Mouse (Mus musculus) embryonic facial prominence, embryonic 14.5 days (tissue): ENCODE measurements at regions not wholly inside any gene's neighbourhood (a gene's known extent, or its start where the extent isn't known, plus 50 kb on each side); places are given as distances from the start of the nearest gene placed in this dataset.

Experiments used
- ATAC-seq: fragments of 200-750 bp; cut with Nextera tagmentation; 2 replicates; pipeline ENCODE4 v1.8.0; 2017; ENCODE audit warnings: low read depth, moderate number of reproducible peaks, moderate TSS enrichment
- DNase-seq: peaks from one replicate; pipeline ENCODE4 v3.0.0-alpha.2; 2015; ENCODE audit warnings: low spot score
- H3K27ac ChIP-seq: fragments of 300-500 bp; sonication (generic); replicated peaks from 2 replicates; pipeline ENCODE4 v1.5.1; 2014; ENCODE audit warnings: low read depth, mild to moderate bottlenecking, low read length, moderate library complexity
- H3K27me3 ChIP-seq: fragments of 300-500 bp; sonication (generic); replicated peaks from 2 replicates; pipeline ENCODE4 v1.6.1; 2014; ENCODE audit warnings: low read length; ENCODE audit not compliant: control insufficient read depth, insufficient read depth
- H3K36me3 ChIP-seq: fragments of 300-500 bp; sonication (generic); 2 replicates; pipeline ENCODE4 v1.6.1; 2014; ENCODE audit warnings: low read length, mixed read lengths; ENCODE audit not compliant: control insufficient read depth, insufficient read depth
- H3K4me1 ChIP-seq: fragments of 300-500 bp; sonication (generic); 2 replicates; pipeline ENCODE4 v1.6.1; 2014; ENCODE audit warnings: antibody characterized with exemption, low read length; ENCODE audit not compliant: control insufficient read depth, insufficient read depth
- H3K4me2 ChIP-seq: fragments of 300-500 bp; sonication (generic); 2 replicates; pipeline ENCODE4 v1.6.1; 2014; ENCODE audit warnings: low read depth, mild to moderate bottlenecking, low read length, moderate library complexity, mixed read lengths
- H3K4me3 ChIP-seq: fragments of 300-500 bp; sonication (generic); 2 replicates; pipeline ENCODE4 v1.5.1; 2014; ENCODE audit warnings: low read depth, mild to moderate bottlenecking, low read length
- H3K9ac ChIP-seq: fragments of 300-500 bp; sonication (generic); 2 replicates; pipeline ENCODE4 v1.6.1; 2014; ENCODE audit warnings: low read depth, mild to moderate bottlenecking, low read length, moderate library complexity, mixed read lengths
- H3K9me3 ChIP-seq: fragments of 300-500 bp; sonication (generic); 2 replicates; pipeline ENCODE4 v1.6.1; 2016; ENCODE audit warnings: low read length; ENCODE audit not compliant: control insufficient read depth
- WGBS: fragments of 180-500 bp; shearing (Covaris S2); extraction: QIAGEN DNeasy Blood & Tissue Kit; methylation state at CpG from one replicate; pipeline ENCODE4 v1.1.7; 2014; 5-methylcytosine and 5-hydroxymethylcytosine counted together

- Histone ChIP-seq H3K27ac (no peak overlapping the region), H3K27me3 (no peaks in the 10 kb centered on the region), H3K4me3 (no peak overlapping the region), H3K9me3 (no peaks in the 10 kb centered on the region), H3K4me2 (no peak overlapping the region), H3K9ac (no peak overlapping the region), H3K36me3 (no peaks in the 10 kb centered on the region), H3K4me1 (no peaks in the 10 kb centered on the region)
- no peak for ATAC-seq
- DNase-seq: no peak
Observed at GRCm38 (mm10) chr14:96697086-96697485, 178.2 kb upstream of the Klhl1 start.

DNA sequence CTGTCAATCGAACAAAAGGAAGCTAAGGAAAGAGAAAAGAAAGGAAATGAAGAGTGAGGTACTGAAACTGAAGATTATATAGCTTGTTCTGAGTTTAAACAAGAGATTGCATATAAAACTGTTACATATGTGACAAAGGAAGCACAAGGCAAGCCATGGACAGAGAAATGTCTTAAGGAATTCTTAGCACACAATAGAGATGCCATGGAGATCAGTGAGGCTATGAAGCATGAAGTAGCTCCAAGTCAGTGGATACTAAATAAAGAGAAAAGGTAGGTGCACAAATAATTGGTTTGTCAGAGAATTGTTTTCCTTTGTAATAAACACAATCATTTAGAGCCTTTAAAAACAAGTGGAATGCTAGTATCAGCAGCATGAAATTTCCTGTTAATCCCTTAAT, 172.0 kb upstream of the Klhl1 start:
- H3K4me1 ChIP-seq: no peaks in the 10 kb centered on the region
- no peaks in the 10 kb centered on the region for H3K36me3 ChIP-seq
- no peak overlapping the region for H3K9ac ChIP-seq
- H3K4me3 ChIP-seq: no peak overlapping the region
- 51% methylated on average over 1 of the region's 1 CpGs for WGBS
- H3K4me2 ChIP-seq: no peak overlapping the region
- no peak overlapping the region for H3K27ac ChIP-seq
- H3K9me3 ChIP-seq: no peaks in the 10 kb centered on the region
- DNase-seq (no peak), ATAC-seq (no peak)
- H3K27me3 ChIP-seq: no peaks in the 10 kb centered on the region

DNA sequence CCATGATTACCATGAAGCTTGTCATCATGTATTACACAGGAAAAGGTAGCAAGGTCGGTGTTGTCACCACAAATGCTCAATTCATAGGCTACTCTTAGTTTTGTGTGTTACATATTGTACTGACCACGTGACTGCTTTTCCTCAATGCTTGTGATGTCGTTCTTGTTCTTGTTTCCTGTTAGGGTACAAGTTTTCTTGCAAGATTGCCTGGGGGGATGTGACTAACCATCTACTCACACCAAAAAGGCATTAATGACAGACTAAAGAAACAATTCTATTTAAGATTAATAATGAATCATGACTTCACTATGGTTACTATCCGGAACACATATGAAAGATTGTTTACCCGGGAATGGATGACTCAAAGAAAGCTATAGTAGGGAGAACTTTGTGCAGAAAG, 165.0 kb upstream of the Klhl1 start:
- Histone ChIP-seq H3K9me3 (no peaks in the 10 kb centered on the region), H3K4me2 (no peak overlapping the region), H3K4me1 (no peaks in the 10 kb centered on the region), H3K36me3 (no peaks in the 10 kb centered on the region), H3K27me3 (no peaks in the 10 kb centered on the region), H3K9ac (no peak overlapping the region), H3K4me3 (no peak overlapping the region), H3K27ac (no peak overlapping the region)
- 66% methylated on average over 5 of the region's 5 CpGs for WGBS
- no peak for DNase-seq
- no peak for ATAC-seq

DNA sequence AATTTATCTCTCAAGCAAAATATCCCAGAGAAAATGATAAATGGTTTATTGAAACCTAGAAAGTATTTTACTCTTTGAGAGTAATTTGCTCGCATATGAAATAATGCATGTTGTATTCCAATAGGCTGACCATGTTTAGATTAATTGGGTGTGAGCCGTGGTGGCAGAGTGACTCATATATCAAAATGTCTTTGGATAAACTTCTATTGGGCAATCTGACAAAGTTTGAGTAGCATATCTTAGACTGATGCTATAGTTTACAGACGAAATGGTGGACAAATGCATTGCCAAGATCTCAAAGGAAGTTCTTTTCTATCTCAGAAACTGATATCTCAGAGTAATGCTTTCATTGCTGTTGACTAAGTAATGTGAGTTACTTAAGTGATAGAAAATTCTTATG, 162.8 kb upstream of the Klhl1 start:
- no peak overlapping the region for H3K27ac ChIP-seq
- H3K9ac ChIP-seq: no peak overlapping the region
- no peaks in the 10 kb centered on the region for H3K9me3 ChIP-seq
- no peaks in the 10 kb centered on the region for H3K27me3 ChIP-seq
- H3K4me1 ChIP-seq: no peaks in the 10 kb centered on the region
- no peak for ATAC-seq
- no peaks in the 10 kb centered on the region for H3K36me3 ChIP-seq
- no peak for DNase-seq
- WGBS: 76% methylated on average over 3 of the region's 3 CpGs
- no peak overlapping the region for H3K4me2 ChIP-seq
- H3K4me3 ChIP-seq: no peak overlapping the region

GRCm38 (mm10) chr14:96676213-96676612, 157.3 kb upstream of the Klhl1 start:
- DNase-seq (no peak), ATAC-seq (no peak)
- WGBS: 67% methylated on average over 1 of the region's 1 CpGs
- no peak overlapping the region for H3K9ac ChIP-seq
- no peak overlapping the region for H3K4me3 ChIP-seq
- no peak overlapping the region for H3K4me2 ChIP-seq
- no peaks in the 10 kb centered on the region for H3K9me3 ChIP-seq
- no peaks in the 10 kb centered on the region for H3K36me3 ChIP-seq
- H3K4me1 ChIP-seq: no peaks in the 10 kb centered on the region
- H3K27ac ChIP-seq: no peak overlapping the region
- no peaks in the 10 kb centered on the region for H3K27me3 ChIP-seq

- Histone ChIP-seq H3K9ac (no peak overlapping the region), H3K36me3 (no peaks in the 10 kb centered on the region), H3K4me3 (no peak overlapping the region), H3K27me3 (no peaks in the 10 kb centered on the region), H3K4me1 (no peaks in the 10 kb centered on the region), H3K9me3 (no peaks in the 10 kb centered on the region), H3K27ac (no peak overlapping the region), H3K4me2 (no peak overlapping the region)
- DNase-seq (no peak), ATAC-seq (no peak)
- WGBS: 79% methylated on average over 2 of the region's 2 CpGs
Observed at GRCm38 (mm10) chr14:96668635-96669034, 149.7 kb upstream of the Klhl1 start.

DNA sequence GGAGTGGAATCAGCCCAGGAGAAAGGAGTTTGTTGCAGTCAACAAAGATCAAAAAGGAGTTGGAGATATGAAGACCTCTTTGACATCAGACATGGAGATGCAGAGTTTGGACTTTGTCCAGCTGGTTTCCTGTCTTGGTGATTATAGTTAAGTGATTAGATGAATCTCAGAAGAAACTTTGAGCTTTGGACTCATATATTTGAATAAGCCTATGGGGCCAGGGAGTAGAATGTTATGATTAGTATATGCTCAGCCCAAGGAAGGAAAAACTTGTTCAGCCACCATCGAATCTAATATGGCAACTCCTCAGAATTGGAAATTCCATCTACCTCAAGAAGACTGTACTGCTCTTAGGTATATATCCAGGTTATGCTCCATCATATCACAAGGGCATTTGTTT, 137.6 kb upstream of the Klhl1 start:
- Histone ChIP-seq H3K9me3 (no peaks in the 10 kb centered on the region), H3K27ac (no peak overlapping the region)
- ATAC-seq: no peak

DNA sequence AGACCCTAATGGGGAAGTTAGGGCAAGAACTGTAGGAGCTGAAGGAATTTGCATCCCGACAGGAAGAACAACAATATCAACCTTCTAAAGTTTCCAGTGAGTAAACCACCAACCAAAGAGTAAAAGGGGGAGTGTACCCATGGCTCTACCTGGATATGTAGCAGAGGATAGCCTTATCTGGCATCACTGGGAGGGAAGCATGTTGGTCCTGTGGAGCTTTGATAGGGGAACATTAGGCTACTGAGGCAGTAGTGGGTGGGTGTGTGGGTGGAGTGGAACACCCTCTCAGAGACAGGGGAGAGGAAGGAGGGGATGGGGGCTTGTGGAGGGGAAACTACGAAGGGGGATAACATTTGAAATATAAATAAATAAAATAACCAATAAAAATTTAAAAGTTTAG, 111.4 kb upstream of the Klhl1 start:
- Histone ChIP-seq H3K36me3 (no peaks in the 10 kb centered on the region), H3K4me1 (no peaks in the 10 kb centered on the region), H3K9ac (no peak overlapping the region), H3K9me3 (no peaks in the 10 kb centered on the region), H3K4me3 (no peak overlapping the region), H3K4me2 (no peak overlapping the region), H3K27me3 (no peaks in the 10 kb centered on the region), H3K27ac (no peak overlapping the region)
- WGBS: 73% methylated on average over 2 of the region's 2 CpGs
- no peak for ATAC-seq
- DNase-seq: no peak

More for the DNA sequence above, 137.6 kb upstream of the Klhl1 start:
- H3K4me1 ChIP-seq: no peaks in the 10 kb centered on the region
- H3K9ac ChIP-seq: no peak overlapping the region
- DNase-seq: no peak
- no peak overlapping the region for H3K4me2 ChIP-seq
- H3K4me3 ChIP-seq: no peak overlapping the region
- no peaks in the 10 kb centered on the region for H3K36me3 ChIP-seq
- WGBS: 93% methylated on average over 1 of the region's 1 CpGs
- no peaks in the 10 kb centered on the region for H3K27me3 ChIP-seq

DNA sequence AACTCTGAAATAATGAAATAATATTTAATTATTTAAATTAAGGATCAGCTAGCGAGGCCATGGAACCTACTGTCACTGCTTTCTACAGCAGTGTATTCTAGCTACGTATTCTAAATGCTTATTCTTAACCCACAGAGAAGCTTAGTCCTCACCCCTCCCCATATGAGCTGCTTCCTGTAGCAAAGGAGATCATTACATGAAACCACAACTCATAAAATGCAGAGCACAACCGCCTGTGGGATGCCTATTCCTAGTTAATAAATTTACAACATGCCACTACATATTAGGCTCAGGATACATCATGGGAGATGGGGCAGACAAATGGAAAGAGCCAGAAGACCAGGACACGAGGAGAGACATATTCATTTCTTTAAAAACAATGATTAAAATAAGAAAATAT, 87.8 kb upstream of the Klhl1 start:
- Histone ChIP-seq H3K4me3 (no peak overlapping the region), H3K27me3 (no peaks in the 10 kb centered on the region), H3K27ac (no peak overlapping the region), H3K9me3 (no peaks in the 10 kb centered on the region), H3K4me2 (no peak overlapping the region), H3K9ac (no peak overlapping the region), H3K36me3 (no peaks in the 10 kb centered on the region), H3K4me1 (no peaks in the 10 kb centered on the region)
- ATAC-seq (no peak), DNase-seq (no peak)
- 71% methylated on average over 4 of the region's 4 CpGs for WGBS
